14 mouse cellular contexts compared by ENCODE assay signal in genomic region chrX:53053885-53054284, GRCm38 (mm10).
DNase-seq lines count a peak whose midpoint lies in the region; ATAC-seq lines count a peak whose summit lies in the region.
"Had no signal": no experiment of that assay in that cellular context is flagged by ENCODE, and none has a peak within 500 bp of the region (broad histone marks: within the 10 kb centered on the region; RNA-seq: fewer than 3 reads in every experiment).

No protein-coding gene starts in this region.

- peak overlapping the region; percentile 60 for H3K4me2 ChIP-seq in heart, embryonic 15.5 days
- 0 out of 2 replicates have a peak overlapping the region, but pooled peaks have one; percentile 2 for H3K4me2 ChIP-seq in neural tube, embryonic 12.5 days (replicated peaks)
- no peak overlapping the region; the same call in 1 of the 2 replicates for H3K4me2 ChIP-seq in neural tube, embryonic 15.5 days
- peak overlapping the region; percentile 20 for H3K4me2 ChIP-seq in limb, embryonic 11.5 days (ENCODE audit: low read depth, severe bottlenecking)
- H3K4me2 ChIP-seq: forebrain, embryonic 12.5 days; midbrain, embryonic 15.5 days; neural tube, embryonic 13.5 days had no signal

- H3K9ac ChIP-seq in heart, embryonic 15.5 days: peak overlapping the region; percentile 56
- H3K9ac ChIP-seq in neural tube, embryonic 12.5 days: no peak overlapping the region
- H3K9ac ChIP-seq in neural tube, embryonic 15.5 days (replicated peaks): no peak overlapping the region
- H3K9ac ChIP-seq in limb, embryonic 11.5 days (ENCODE audit: low read length): no peak overlapping the region; the same call in 1 of the 2 replicates
- H3K9ac ChIP-seq: forebrain, embryonic 12.5 days; midbrain, embryonic 15.5 days; neural tube, embryonic 13.5 days had no signal

- H3K4me1 ChIP-seq in heart, embryonic 15.5 days (replicated peaks): no peaks in the 10 kb centered on the region
- H3K4me1 ChIP-seq in neural tube, embryonic 12.5 days: no peaks in the 10 kb centered on the region
- peaks cover 5% of the 10 kb centered on the region for H3K4me1 ChIP-seq in neural tube, embryonic 15.5 days
- H3K4me1 ChIP-seq in limb, embryonic 11.5 days (ENCODE audit: control insufficient read depth, insufficient read depth, low read length): no peaks in the 10 kb centered on the region
- H3K4me1 ChIP-seq: midbrain, embryonic 15.5 days had no signal

- no peak for DNase-seq in heart, postnatal 4 days
- DNase-seq in limb, embryonic 11.5 days (ENCODE audit: low spot score): peak; percentile 32
- DNase-seq in cerebellum, adult 9-10 months: no peak
- DNase-seq in cerebellum, adult 8-10 months: no peak
- DNase-seq: cerebellum, adult 18-20 months; kidney, postnatal 10 days; right cerebral cortex, adult 18-20 months; thymus, postnatal 14 days had no signal

- no peaks in the 10 kb centered on the region for H3K27me3 ChIP-seq in heart, embryonic 15.5 days
- 0 out of 2 replicates have a peak, but pooled peaks cover 3% of the 10 kb centered on the region for H3K27me3 ChIP-seq in neural tube, embryonic 12.5 days (replicated peaks)
- peaks cover 17% of the 10 kb centered on the region; the same call in 1 of the 2 replicates for H3K27me3 ChIP-seq in neural tube, embryonic 15.5 days (replicated peaks)
- H3K27me3 ChIP-seq in limb, embryonic 11.5 days (ENCODE audit: control insufficient read depth, insufficient read depth, low read length): 0 out of 2 replicates have a peak, but pooled peaks cover 4% of the 10 kb centered on the region

- no peaks in the 10 kb centered on the region for H3K9me3 ChIP-seq in heart, embryonic 15.5 days (replicated peaks)
- H3K9me3 ChIP-seq in neural tube, embryonic 12.5 days: no peaks in the 10 kb centered on the region
- no peaks in the 10 kb centered on the region for H3K9me3 ChIP-seq in neural tube, embryonic 15.5 days (replicated peaks)
- no peaks in the 10 kb centered on the region for H3K9me3 ChIP-seq in limb, embryonic 11.5 days (ENCODE audit: control insufficient read depth, low read length)
- H3K9me3 ChIP-seq: forebrain, embryonic 12.5 days; midbrain, embryonic 15.5 days; neural tube, embryonic 13.5 days had no signal

- 26% methylated on average over 5 of the region's 5 CpGs for WGBS in heart, embryonic 15.5 days
- WGBS in neural tube, embryonic 12.5 days: 62% methylated on average over 5 of the region's 5 CpGs
- WGBS in neural tube, embryonic 15.5 days: 69% methylated on average over 5 of the region's 5 CpGs
- 56% methylated on average over 5 of the region's 5 CpGs for WGBS in limb, embryonic 11.5 days

- no peak for ATAC-seq in heart, embryonic 15.5 days (replicated peaks; ENCODE audit: insufficient number of reproducible peaks, insufficient read depth, low FRiP score, low read depth)
- no peak for ATAC-seq in neural tube, embryonic 12.5 days (ENCODE audit: low FRiP score, low read depth)
- ATAC-seq in neural tube, embryonic 15.5 days (ENCODE audit: low FRiP score): no peak
- ATAC-seq in limb, embryonic 11.5 days (ENCODE audit: insufficient number of reproducible peaks, low FRiP score, low TSS enrichment, low read depth): no peak
- ATAC-seq: midbrain, embryonic 15.5 days had no signal

- no peaks in the 10 kb centered on the region for H3K36me3 ChIP-seq in heart, embryonic 15.5 days
- H3K36me3 ChIP-seq in neural tube, embryonic 12.5 days: no peaks in the 10 kb centered on the region
- no peaks in the 10 kb centered on the region for H3K36me3 ChIP-seq in neural tube, embryonic 15.5 days
- no peaks in the 10 kb centered on the region for H3K36me3 ChIP-seq in limb, embryonic 11.5 days (ENCODE audit: control insufficient read depth, insufficient read depth, low read length)
- H3K36me3 ChIP-seq: forebrain, embryonic 12.5 days; midbrain, embryonic 15.5 days; neural tube, embryonic 13.5 days had no signal

- H3K27ac ChIP-seq in heart, embryonic 15.5 days: peak overlapping the region; percentile 81
- no peak overlapping the region for H3K27ac ChIP-seq in neural tube, embryonic 12.5 days
- no peak overlapping the region for H3K27ac ChIP-seq in neural tube, embryonic 15.5 days (replicated peaks)
- H3K27ac ChIP-seq in limb, embryonic 11.5 days (replicated peaks; ENCODE audit: low read depth, low read length): peak overlapping the region; percentile 79; the same call in 1 of the 2 replicates
- H3K27ac ChIP-seq: forebrain, embryonic 12.5 days; midbrain, embryonic 15.5 days; neural tube, embryonic 13.5 days had no signal

- peak overlapping the region; percentile 43 for H3K4me3 ChIP-seq in heart, embryonic 15.5 days
- no peak overlapping the region for H3K4me3 ChIP-seq in neural tube, embryonic 12.5 days
- no peak overlapping the region for H3K4me3 ChIP-seq in neural tube, embryonic 15.5 days (replicated peaks)
- H3K4me3 ChIP-seq in limb, embryonic 11.5 days (ENCODE audit: low read depth, low read length): no peak overlapping the region
- H3K4me3 ChIP-seq: forebrain, embryonic 12.5 days; midbrain, embryonic 15.5 days; neural tube, embryonic 13.5 days had no signal

Comparison
In these comparisons a context has a peak if more than half of its experiments do, and no peak if none do; other contexts are left out.
1. H3K27ac ChIP-seq: peak in heart, embryonic 15.5 days (single experiment) and limb, embryonic 11.5 days (single experiment); none in neural tube, embryonic 12.5 days (single experiment) and neural tube, embryonic 15.5 days (single experiment).